In the genomic region with DNA sequence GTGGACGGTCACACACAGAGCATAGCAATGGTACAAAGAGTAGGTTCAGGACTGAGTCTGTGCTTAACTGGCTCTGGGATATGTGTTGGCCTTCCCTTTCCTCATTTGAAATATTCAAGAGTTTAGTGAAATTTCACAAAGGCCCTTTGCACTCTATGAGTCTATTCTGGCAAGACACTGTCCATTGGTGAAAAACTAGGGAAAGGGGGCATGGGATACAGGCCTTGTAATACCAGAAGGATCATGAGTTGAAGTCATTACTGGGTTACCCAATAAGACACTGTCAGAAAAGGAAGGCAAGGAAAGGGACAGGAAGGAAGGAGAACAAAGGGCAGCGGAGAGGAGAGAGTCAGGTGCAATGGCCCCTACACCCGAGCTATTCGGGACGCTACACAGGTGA, we compare ENCODE assay signal across 22 mouse cellular contexts.
"Had no signal": no experiment of that assay in that cellular context is flagged by ENCODE, and none has a peak within 500 bp of the region (broad histone marks: within the 10 kb centered on the region; RNA-seq: fewer than 3 reads in every experiment).

No protein-coding gene starts in this region.

- H3K27me3 ChIP-seq: hindbrain, embryonic 13.5 days; liver, embryonic 12.5 days had no signal

- H3K36me3 ChIP-seq: heart, embryonic 10.5 days; heart, embryonic 12.5 days; hindbrain, embryonic 13.5 days; hindbrain, embryonic 15.5 days; kidney, embryonic 15.5 days; limb, embryonic 13.5 days; limb, embryonic 15.5 days; liver, embryonic 12.5 days had no signal

- H3K4me1 ChIP-seq: heart, embryonic 10.5 days; heart, embryonic 12.5 days; hindbrain, embryonic 15.5 days; kidney, embryonic 15.5 days; limb, embryonic 13.5 days; limb, embryonic 15.5 days; liver, embryonic 12.5 days had no signal

- DNase-seq: gastrocnemius, postnatal 14 days; gastrocnemius, postnatal 36 days; heart, adult 18-20 months; heart, postnatal 10 days; kidney, adult 11 months; kidney, adult 2 months; kidney, adult 9 months; kidney, postnatal 14 days; kidney, postnatal 36 days; left cerebral cortex, postnatal 4 days had no signal

- H3K4me2 ChIP-seq: heart, embryonic 12.5 days; hindbrain, embryonic 13.5 days; hindbrain, embryonic 15.5 days; kidney, embryonic 15.5 days; limb, embryonic 13.5 days; limb, embryonic 15.5 days; liver, embryonic 12.5 days had no signal

- H3K9me3 ChIP-seq: heart, embryonic 10.5 days; heart, embryonic 12.5 days; hindbrain, embryonic 13.5 days; hindbrain, embryonic 15.5 days; kidney, embryonic 15.5 days; limb, embryonic 13.5 days; limb, embryonic 15.5 days; liver, embryonic 12.5 days had no signal

- H3K27ac ChIP-seq: heart, embryonic 10.5 days; hindbrain, embryonic 13.5 days; hindbrain, embryonic 15.5 days; hindbrain, postnatal 0 days; kidney, embryonic 15.5 days; kidney, postnatal 0 days; limb, embryonic 13.5 days; limb, embryonic 15.5 days; liver, embryonic 12.5 days; liver, embryonic 14.5 days had no signal

- H3K9ac ChIP-seq: heart, embryonic 12.5 days; hindbrain, embryonic 13.5 days; hindbrain, embryonic 15.5 days; kidney, embryonic 15.5 days; limb, embryonic 13.5 days; limb, embryonic 15.5 days; liver, embryonic 12.5 days; liver, embryonic 14.5 days had no signal

- ATAC-seq: intestine, embryonic 16.5 days; liver, embryonic 12.5 days had no signal

- H3K4me3 ChIP-seq: heart, embryonic 10.5 days; heart, embryonic 12.5 days; hindbrain, embryonic 13.5 days; hindbrain, embryonic 15.5 days; kidney, embryonic 15.5 days; limb, embryonic 13.5 days; limb, embryonic 15.5 days; liver, embryonic 12.5 days had no signal
